ENCODE assay signal across 10 mouse cellular contexts in the genomic region with DNA sequence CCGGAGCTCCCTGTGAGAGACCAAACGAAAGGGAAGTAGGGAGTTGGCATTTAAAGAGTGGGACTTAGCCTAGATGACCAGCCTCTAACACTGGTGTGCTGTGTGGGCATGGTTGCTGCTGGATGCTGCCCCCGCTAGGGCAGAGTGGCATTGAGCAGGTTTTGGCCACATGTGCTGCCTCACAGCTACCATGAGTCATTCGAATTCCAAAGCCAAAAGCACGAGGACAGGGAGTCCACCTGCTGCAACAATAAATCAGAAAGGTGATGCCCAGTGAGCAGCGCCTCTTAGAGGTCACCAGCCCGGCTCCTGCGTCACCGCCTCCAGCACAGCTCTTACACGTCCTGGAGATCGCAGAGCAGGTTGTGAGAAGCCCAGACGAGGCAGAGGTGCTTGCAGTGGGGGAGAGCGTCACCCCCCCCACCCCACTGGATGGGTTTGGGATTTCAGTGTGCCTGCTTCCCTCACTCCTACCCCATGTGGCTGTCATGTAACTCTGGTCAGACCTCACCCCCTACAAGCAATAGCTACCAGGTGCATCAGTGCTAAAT. TPM values are rescaled to one million over a fixed set of nuclear protein-coding genes. Genes with fewer than 3 reads are reported as not detected.
DNase-seq lines count a peak whose midpoint lies in the region; ATAC-seq and TF ChIP-seq lines count a peak whose summit lies in the region.
"Had no signal": no experiment of that assay in that cellular context is flagged by ENCODE, and none has a peak within 500 bp of the region (broad histone marks: within the 10 kb centered on the region; RNA-seq: fewer than 3 reads in every experiment).

No protein-coding gene starts in this region.

- H3K27ac ChIP-seq in heart, embryonic 11.5 days (ENCODE audit: low read depth, low read length) = peak overlapping the region; percentile 88; the same call in 1 of the 2 replicates
- peak overlapping the region; percentile 98 for H3K27ac ChIP-seq in embryonic facial prominence, embryonic 14.5 days (replicated peaks; ENCODE audit: low read depth, low read length)
- peak overlapping the region; percentile 95 for H3K27ac ChIP-seq in limb, embryonic 15.5 days
- no peak overlapping the region for H3K27ac ChIP-seq in cerebellum, adult 2 months (ENCODE audit: insufficient read depth, low read length)

- H3K4me1 ChIP-seq in heart, embryonic 11.5 days (ENCODE audit: control insufficient read depth, insufficient read depth, low read length) = peaks cover 27% of the 10 kb centered on the region
- peaks cover 41% of the 10 kb centered on the region for H3K4me1 ChIP-seq in embryonic facial prominence, embryonic 14.5 days (ENCODE audit: control insufficient read depth, insufficient read depth, low read length)
- H3K4me1 ChIP-seq in limb, embryonic 15.5 days = peaks cover 41% of the 10 kb centered on the region
- H3K4me1 ChIP-seq in cerebellum, adult 2 months (ENCODE audit: control insufficient read depth, insufficient read depth, low read length) = no peaks in the 10 kb centered on the region

- H3K4me2 ChIP-seq in heart, embryonic 11.5 days = no peak overlapping the region
- no peak overlapping the region for H3K4me2 ChIP-seq in embryonic facial prominence, embryonic 14.5 days (ENCODE audit: low read depth, low read length)
- no peak overlapping the region for H3K4me2 ChIP-seq in limb, embryonic 15.5 days

- no peaks in the 10 kb centered on the region for H3K79me2 ChIP-seq in C2C12 (ENCODE audit: control insufficient read depth, insufficient read depth)

- H3K79me3 ChIP-seq in C2C12 (ENCODE audit: low read depth) = no peaks in the 10 kb centered on the region

- no peak for ATAC-seq in heart, embryonic 11.5 days (replicated peaks; ENCODE audit: insufficient number of reproducible peaks, low FRiP score, low TSS enrichment)
- no peak for ATAC-seq in embryonic facial prominence, embryonic 14.5 days (ENCODE audit: low read depth)
- ATAC-seq in limb, embryonic 15.5 days (ENCODE audit: insufficient number of reproducible peaks, low FRiP score, low TSS enrichment, low read depth) = no peak

- WGBS in heart, embryonic 11.5 days (ENCODE audit: insufficient replicate concordance) = 79% methylated on average over 13 of the region's 13 CpGs
- 65% methylated on average over 13 of the region's 13 CpGs for WGBS in embryonic facial prominence, embryonic 14.5 days
- WGBS in limb, embryonic 15.5 days = 57% methylated on average over 13 of the region's 13 CpGs
- 82% methylated on average over 13 of the region's 13 CpGs for WGBS in cerebellum, adult 2 months

- H3K9ac ChIP-seq in heart, embryonic 11.5 days (ENCODE audit: low read depth, low read length) = no peak overlapping the region
- no peak overlapping the region for H3K9ac ChIP-seq in embryonic facial prominence, embryonic 14.5 days (ENCODE audit: low read depth, low read length)
- H3K9ac ChIP-seq in limb, embryonic 15.5 days = no peak overlapping the region

- H3K27me3 ChIP-seq in heart, embryonic 11.5 days (ENCODE audit: control insufficient read depth, insufficient read depth, low read length) = no peaks in the 10 kb centered on the region
- no peaks in the 10 kb centered on the region for H3K27me3 ChIP-seq in C2C12 (ENCODE audit: control insufficient read depth, insufficient read depth, insufficient read length)
- no peaks in the 10 kb centered on the region for H3K27me3 ChIP-seq in embryonic facial prominence, embryonic 14.5 days (replicated peaks; ENCODE audit: control insufficient read depth, insufficient read depth, low read length)
- no peaks in the 10 kb centered on the region for H3K27me3 ChIP-seq in limb, embryonic 15.5 days
- no peaks in the 10 kb centered on the region for H3K27me3 ChIP-seq in cerebellum, adult 2 months (ENCODE audit: control insufficient read depth, insufficient read depth, low read length)

- no peak for DNase-seq in heart, postnatal 14 days
- DNase-seq in embryonic facial prominence, embryonic 14.5 days (ENCODE audit: low spot score) = no peak
- no peak for DNase-seq in right cerebral cortex, adult 18-20 months
- no peak for DNase-seq in thymus, postnatal 36 days
- DNase-seq in cerebellum, adult 2 months = no peak
- DNase-seq: cerebellum, postnatal 14 days; thymus, postnatal 25 days had no signal

- no peaks in the 10 kb centered on the region for H3K9me3 ChIP-seq in heart, embryonic 11.5 days (replicated peaks; ENCODE audit: control insufficient read depth, low read length)
- H3K9me3 ChIP-seq in embryonic facial prominence, embryonic 14.5 days (ENCODE audit: control insufficient read depth, low read length) = no peaks in the 10 kb centered on the region
- no peaks in the 10 kb centered on the region for H3K9me3 ChIP-seq in limb, embryonic 15.5 days

- TF ChIP-seq POLR2A in cerebellum, adult 2 months (IDR thresholded peaks at IDR 0.05; ENCODE audit: borderline replicate concordance, insufficient read depth, low read length) = no peak

- H3K4me3 ChIP-seq in heart, embryonic 11.5 days (ENCODE audit: low read depth, low read length) = no peak overlapping the region
- no peak overlapping the region for H3K4me3 ChIP-seq in C2C12 (ENCODE audit: insufficient read depth, poor library complexity, severe bottlenecking)
- no peak overlapping the region for H3K4me3 ChIP-seq in embryonic facial prominence, embryonic 14.5 days (ENCODE audit: low read depth, low read length)
- no peak overlapping the region for H3K4me3 ChIP-seq in limb, embryonic 15.5 days
- H3K4me3 ChIP-seq in cerebellum, adult 2 months (replicated peaks; ENCODE audit: insufficient read depth, low read depth, low read length) = no peak overlapping the region

- H3ac ChIP-seq in C2C12 (ENCODE audit: control insufficient read depth, insufficient read length, low read depth) = no peak overlapping the region

- TF ChIP-seq CTCF in C2C12 (IDR thresholded peaks at IDR 0.05; ENCODE audit: control insufficient read depth, insufficient read depth, insufficient read length) = no peak
- no peak for TF ChIP-seq CTCF in cerebellum, adult 2 months (IDR thresholded peaks at IDR 0.05; ENCODE audit: borderline replicate concordance, insufficient read depth, low read depth, low read length)

- no peaks in the 10 kb centered on the region for H3K36me3 ChIP-seq in heart, embryonic 11.5 days (ENCODE audit: control insufficient read depth, insufficient read depth, low read length)
- H3K36me3 ChIP-seq in C2C12 (ENCODE audit: control insufficient read depth, insufficient read depth) = no peaks in the 10 kb centered on the region
- H3K36me3 ChIP-seq in embryonic facial prominence, embryonic 14.5 days (ENCODE audit: control insufficient read depth, insufficient read depth, low read length) = peaks cover 19% of the 10 kb centered on the region; the same call in 1 of the 2 replicates
- H3K36me3 ChIP-seq in limb, embryonic 15.5 days = peaks cover 20% of the 10 kb centered on the region

- intact Hi-C loops in heart, postnatal 14 days (cut with DNase I) = no loop called here

TF ChIP-seq in C2C12, 6 proteins besides CTCF, POLR2A, EP300 and RAD21:
- no peak for TF ChIP-seq FOSL1 (IDR thresholded peaks at IDR 0.05; ENCODE audit: insufficient read depth, low read length, poor library complexity, severe bottlenecking)
- TF ChIP-seq MYOG (IDR thresholded peaks at IDR 0.05; ENCODE audit: control insufficient read depth, extremely low read depth, insufficient read length) = no peak
- peak; percentile 93 for TF ChIP-seq MYOD1 (IDR thresholded peaks at IDR 0.05; ENCODE audit: control insufficient read depth, insufficient read length, low read depth)
- TF ChIP-seq USF1 (IDR thresholded peaks at IDR 0.05; ENCODE audit: low read depth) = no peak
- TF ChIP-seq MAX (IDR thresholded peaks at IDR 0.05) = peak; percentile 57
- TF ChIP-seq CEBPB (IDR thresholded peaks at IDR 0.05; ENCODE audit: low read depth) = no peak

RNA-seq across cellular contexts. Expression of a gene that starts 1.5 kb away (rescaled TPM):
- polyA plus RNA-seq in heart, embryonic 11.5 days (2014; fragmentation: Nextera tagmentation; extraction: Ambion mirVana) = 14.4 and 18.5 TPM in 2 replicates
- total RNA-seq in heart, postnatal 14 days (2021) = 10 to 100 TPM; 35.5 to 39.1 TPM
- polyA plus RNA-seq in C2C12 (2012; fragmentation: generic; extraction: Trizol) = 0.37 TPM
- 22.6 and 23.2 TPM in 2 replicates for polyA plus RNA-seq in embryonic facial prominence, embryonic 14.5 days (2014; fragmentation: Nextera tagmentation; extraction: Ambion mirVana)
- polyA plus RNA-seq in limb, embryonic 15.5 days (2015; fragmentation: Nextera tagmentation; extraction: Ambion mirVana) = 22.3 and 25.3 TPM in 2 replicates
- 20.4 and 22.8 TPM in 2 replicates for polyA plus RNA-seq in cerebellum, adult 2 months (2012; rRNA removed)

RNA-seq across cellular contexts. Expression of a gene that starts 30.9 kb away (rescaled TPM):
- 22.1 and 25.4 TPM in 2 replicates for polyA plus RNA-seq in heart, embryonic 11.5 days (2014; fragmentation: Nextera tagmentation; extraction: Ambion mirVana)
- total RNA-seq in heart, postnatal 14 days (2021) = 10 to 100 TPM; 11.2 to 13.3 TPM
- polyA plus RNA-seq in C2C12 (2012; fragmentation: generic; extraction: Trizol) = 18.3 TPM
- polyA plus RNA-seq in embryonic facial prominence, embryonic 14.5 days (2014; fragmentation: Nextera tagmentation; extraction: Ambion mirVana) = 24.8 and 37.2 TPM in 2 replicates
- polyA plus RNA-seq in limb, embryonic 15.5 days (2015; fragmentation: Nextera tagmentation; extraction: Ambion mirVana) = 39.1 and 41.6 TPM in 2 replicates
- 39.5 and 43.7 TPM in 2 replicates for polyA plus RNA-seq in cerebellum, adult 2 months (2012; rRNA removed)

RNA-seq across cellular contexts. Expression of a gene that starts 35.6 kb away (rescaled TPM):
- 0.10 TPM in 1 of 2 replicates, not detected in the other for polyA plus RNA-seq in heart, embryonic 11.5 days (2014; fragmentation: Nextera tagmentation; extraction: Ambion mirVana)
- total RNA-seq in heart, postnatal 14 days (2021) = 1 to 10 TPM; 4.6 to 7.2 TPM
- not detected for polyA plus RNA-seq in C2C12 (2012; fragmentation: generic; extraction: Trizol)
- 1.8 and 2.9 TPM in 2 replicates for polyA plus RNA-seq in embryonic facial prominence, embryonic 14.5 days (2014; fragmentation: Nextera tagmentation; extraction: Ambion mirVana)
- 6.1 and 6.6 TPM in 2 replicates for polyA plus RNA-seq in limb, embryonic 15.5 days (2015; fragmentation: Nextera tagmentation; extraction: Ambion mirVana)
- 0.11 TPM in 1 of 2 replicates, not detected in the other for polyA plus RNA-seq in cerebellum, adult 2 months (2012; rRNA removed)

RNA-seq across cellular contexts. Expression of a gene that starts 48.3 kb away (rescaled TPM):
- 18.9 and 20.4 TPM in 2 replicates for polyA plus RNA-seq in heart, embryonic 11.5 days (2014; fragmentation: Nextera tagmentation; extraction: Ambion mirVana)
- 10 to 100 TPM; 27.5 to 28.9 TPM for total RNA-seq in heart, postnatal 14 days (2021)
- 19.9 TPM for polyA plus RNA-seq in C2C12 (2012; fragmentation: generic; extraction: Trizol)
- 21.4 and 22.6 TPM in 2 replicates for polyA plus RNA-seq in embryonic facial prominence, embryonic 14.5 days (2014; fragmentation: Nextera tagmentation; extraction: Ambion mirVana)
- polyA plus RNA-seq in limb, embryonic 15.5 days (2015; fragmentation: Nextera tagmentation; extraction: Ambion mirVana) = 25.2 and 26.4 TPM in 2 replicates
- polyA plus RNA-seq in cerebellum, adult 2 months (2012; rRNA removed) = 50.3 and 52.7 TPM in 2 replicates

Comparison
In these comparisons a context has a peak if more than half of its experiments do, and no peak if none do; other contexts are left out.
1. RNA of a gene that starts 1.5 kb away (polyA plus RNA-seq): 22.6 to 23.2 TPM in embryonic facial prominence, embryonic 14.5 days, 22.3 to 25.3 TPM in limb, embryonic 15.5 days, 20.4 to 22.8 TPM in cerebellum, adult 2 months and 14.4 to 18.5 TPM in heart, embryonic 11.5 days; 0.37 TPM in C2C12 (single experiment); every median in the first group is over 10 times any median in the second.